Mouse (Mus musculus): ENCODE results near the gene Calcb. TPM values are rescaled to one million over a fixed set of nuclear protein-coding genes. Genes with fewer than 3 reads are reported as not detected.
A peak's percentile ranks its signal among the peaks of the same experiment; 100 is the strongest.

Gene Calcb
- not detected in 2 replicates for polyA plus RNA-seq (2015; fragmentation: Nextera tagmentation; extraction: Ambion mirVana)

DNA sequence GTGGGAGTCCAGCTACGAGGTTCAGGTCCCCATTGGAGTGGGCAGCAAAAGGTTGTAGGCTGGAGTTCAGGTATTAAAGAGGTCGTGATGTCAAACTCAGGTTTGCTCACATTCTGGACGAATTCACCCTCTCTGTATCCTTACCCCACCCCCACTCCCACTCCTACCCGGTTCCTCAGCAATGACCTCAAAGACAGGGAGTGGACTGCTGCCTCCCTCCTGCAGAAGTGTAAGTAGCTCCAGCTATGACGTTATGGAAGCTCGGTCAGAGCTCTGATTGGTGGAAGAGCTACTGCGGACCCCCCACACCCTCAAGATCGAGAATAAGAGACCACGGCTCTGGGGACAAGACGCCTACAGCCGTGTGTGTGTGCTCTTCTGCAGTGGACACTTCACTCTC is at the start of gene Calcb:
TSS of gene Calcb (plus strand) at position 344 of the 400 bp plus-strand sequence.
- Histone ChIP-seq H3K36me3 (ENCODE audit: control insufficient read depth, insufficient read depth) (no peaks in the 10 kb centered on the region), H3K4me1 (replicated peaks; ENCODE audit: control insufficient read depth, insufficient read depth, low read length) (peaks cover 9% of the 10 kb centered on the region; the same call in 1 of the 2 replicates), H3K9ac (replicated peaks; ENCODE audit: low read depth, low read length) (no peak within 1 kb of the TSS), H3K27ac (ENCODE audit: low read length) (no peak within 1 kb of the TSS), H3K9me3 (ENCODE audit: control insufficient read depth, low read length) (no peaks in the 10 kb centered on the region), H3K4me2 (ENCODE audit: low read length) (peak within 1 kb of the TSS; percentile 4), H3K4me3 (replicated peaks; ENCODE audit: low read length) (no peak within 1 kb of the TSS), H3K27me3 (replicated peaks; ENCODE audit: control insufficient read depth, insufficient read depth, low read length) (peaks cover 24% of the 10 kb centered on the region)
- WGBS: 4% methylated on average over 11 of the region's 11 CpGs
- ATAC-seq: no peak

DNA sequence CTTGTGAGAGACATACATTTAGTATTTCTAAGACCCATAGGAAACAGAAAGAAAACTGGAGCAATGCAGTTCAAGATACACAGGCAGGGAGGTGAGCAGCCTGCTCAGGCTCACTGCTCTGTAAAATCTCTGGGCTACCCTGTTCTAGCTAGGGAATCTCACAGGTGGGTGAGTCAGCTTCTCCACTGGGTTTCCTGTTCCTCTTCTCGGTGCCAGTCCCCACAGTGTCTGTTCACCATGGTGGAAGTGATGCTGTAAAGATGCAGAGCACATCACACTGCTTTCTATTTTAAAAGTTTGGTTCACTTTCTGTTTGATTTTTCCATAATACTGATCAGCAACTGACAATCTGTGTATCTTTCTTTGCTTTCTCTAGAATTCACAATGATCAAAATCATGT is 47.0 kb upstream of the Calcb start:
- Histone ChIP-seq H3K4me1 (replicated peaks; ENCODE audit: control insufficient read depth, insufficient read depth, low read length) (no peaks in the 10 kb centered on the region), H3K27me3 (replicated peaks; ENCODE audit: control insufficient read depth, insufficient read depth, low read length) (no peaks in the 10 kb centered on the region), H3K36me3 (ENCODE audit: control insufficient read depth, insufficient read depth) (no peaks in the 10 kb centered on the region), H3K4me3 (replicated peaks; ENCODE audit: low read length) (no peak overlapping the region), H3K9ac (replicated peaks; ENCODE audit: low read depth, low read length) (no peak overlapping the region), H3K9me3 (ENCODE audit: control insufficient read depth, low read length) (no peaks in the 10 kb centered on the region), H3K27ac (ENCODE audit: low read length) (no peak overlapping the region), H3K4me2 (ENCODE audit: low read length) (no peak overlapping the region)
- WGBS: 82% methylated on average over 1 of the region's 1 CpGs
- no peak for ATAC-seq

DNA sequence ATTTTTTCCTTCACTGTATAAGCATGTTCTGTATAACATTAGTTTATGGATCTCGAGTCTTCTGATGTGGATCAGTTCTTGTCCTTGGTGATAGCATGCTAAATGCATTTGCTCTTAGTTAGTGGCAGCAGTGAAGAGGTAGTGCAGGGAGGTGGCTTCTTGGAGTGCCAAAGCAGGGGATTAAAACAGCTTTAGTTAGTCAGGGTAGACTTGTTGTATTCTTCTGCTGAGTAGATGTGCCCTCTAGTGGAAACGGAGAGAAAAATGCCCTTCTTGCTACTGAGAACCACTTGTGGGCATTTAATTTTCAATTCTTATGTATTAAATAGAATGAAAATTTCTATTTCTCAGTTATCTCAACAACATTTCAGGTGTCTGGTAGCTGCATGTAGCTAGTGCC is 45.7 kb upstream of the Calcb start:
- 22% methylated on average over 2 of the region's 2 CpGs for WGBS
- no peak for ATAC-seq

DNA sequence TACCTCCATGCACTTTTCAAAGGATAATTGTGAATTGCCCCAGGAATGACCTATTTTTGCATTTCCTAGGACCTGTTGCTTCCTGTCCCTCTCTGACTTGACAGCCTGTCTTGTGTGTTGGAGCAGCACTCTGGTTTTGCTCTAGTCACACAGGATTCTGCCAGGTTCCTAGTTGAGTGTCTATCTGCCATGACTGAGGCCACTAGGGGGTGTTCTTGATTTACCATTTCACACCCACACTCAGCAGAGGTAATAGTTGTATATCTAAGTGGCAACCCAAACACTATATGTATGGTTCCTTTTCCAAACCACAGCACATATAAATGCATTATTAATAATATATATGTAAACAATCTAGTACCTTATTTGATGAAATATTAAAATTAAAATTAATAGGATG is 26.1 kb upstream of the Calcb start:
- Histone ChIP-seq H3K9ac (replicated peaks; ENCODE audit: low read depth, low read length) (no peak overlapping the region), H3K27me3 (replicated peaks; ENCODE audit: control insufficient read depth, insufficient read depth, low read length) (no peaks in the 10 kb centered on the region), H3K36me3 (ENCODE audit: control insufficient read depth, insufficient read depth) (no peaks in the 10 kb centered on the region), H3K9me3 (ENCODE audit: control insufficient read depth, low read length) (no peaks in the 10 kb centered on the region), H3K27ac (ENCODE audit: low read length) (no peak overlapping the region), H3K4me1 (replicated peaks; ENCODE audit: control insufficient read depth, insufficient read depth, low read length) (no peaks in the 10 kb centered on the region), H3K4me3 (replicated peaks; ENCODE audit: low read length) (no peak overlapping the region), H3K4me2 (ENCODE audit: low read length) (no peak overlapping the region)
- no peak for ATAC-seq

More for the DNA sequence above, 45.7 kb upstream of the Calcb start:
- Histone ChIP-seq H3K9me3 (ENCODE audit: control insufficient read depth, low read length) (no peaks in the 10 kb centered on the region), H3K36me3 (ENCODE audit: control insufficient read depth, insufficient read depth) (no peaks in the 10 kb centered on the region), H3K9ac (replicated peaks; ENCODE audit: low read depth, low read length) (no peak overlapping the region), H3K4me3 (replicated peaks; ENCODE audit: low read length) (no peak overlapping the region), H3K27me3 (replicated peaks; ENCODE audit: control insufficient read depth, insufficient read depth, low read length) (no peaks in the 10 kb centered on the region), H3K27ac (ENCODE audit: low read length) (no peak overlapping the region), H3K4me2 (ENCODE audit: low read length) (no peak overlapping the region), H3K4me1 (replicated peaks; ENCODE audit: control insufficient read depth, insufficient read depth, low read length) (no peaks in the 10 kb centered on the region)

DNA sequence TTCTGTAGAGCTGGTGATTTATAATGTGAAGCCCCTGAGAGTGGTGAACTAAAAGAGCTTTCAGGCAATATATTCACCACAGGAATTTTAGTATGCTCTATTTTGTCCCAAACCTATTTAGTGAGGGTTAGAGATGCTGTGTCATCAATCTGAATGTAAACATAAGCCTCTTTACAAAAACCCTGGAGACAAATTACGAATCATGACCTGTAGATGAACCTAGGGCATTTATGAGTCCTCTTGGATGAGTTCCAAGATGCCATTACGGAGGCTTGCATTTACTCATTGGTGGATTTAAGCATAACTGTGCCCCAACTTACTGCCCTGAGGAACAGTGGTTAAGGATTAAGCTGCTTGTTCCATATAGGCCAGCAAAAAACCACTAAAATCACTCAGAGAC is 17.6 kb upstream of the Calcb start:
- no peak for ATAC-seq
- WGBS: 42% methylated on average over 2 of the region's 2 CpGs

DNA sequence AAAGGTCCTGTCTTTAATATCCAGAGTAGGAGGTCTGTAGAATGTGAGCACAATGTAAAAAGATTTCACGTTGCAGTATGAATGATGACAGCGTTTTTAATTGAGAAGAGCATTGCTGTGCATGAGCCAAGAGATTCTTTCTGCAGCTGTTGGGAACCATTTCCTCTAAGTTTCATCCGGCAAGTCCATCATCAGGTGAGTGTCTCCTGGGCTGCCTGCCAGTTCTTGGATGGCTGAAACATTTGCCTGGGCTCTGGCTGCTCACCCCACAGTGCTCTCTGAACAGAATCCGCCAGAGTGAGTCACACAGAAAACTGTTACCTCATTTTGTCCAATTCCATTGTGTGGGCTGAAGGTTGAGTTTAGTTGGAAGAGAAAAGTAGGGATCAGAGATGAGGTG is 11.7 kb upstream of the Calcb start:
- Histone ChIP-seq H3K4me2 (ENCODE audit: low read length) (no peak overlapping the region), H3K4me3 (replicated peaks; ENCODE audit: low read length) (no peak overlapping the region), H3K9me3 (ENCODE audit: control insufficient read depth, low read length) (no peaks in the 10 kb centered on the region), H3K9ac (replicated peaks; ENCODE audit: low read depth, low read length) (no peak overlapping the region), H3K27me3 (replicated peaks; ENCODE audit: control insufficient read depth, insufficient read depth, low read length) (no peaks in the 10 kb centered on the region), H3K4me1 (replicated peaks; ENCODE audit: control insufficient read depth, insufficient read depth, low read length) (no peaks in the 10 kb centered on the region), H3K27ac (ENCODE audit: low read length) (no peak overlapping the region), H3K36me3 (ENCODE audit: control insufficient read depth, insufficient read depth) (no peaks in the 10 kb centered on the region)
- WGBS: 83% methylated on average over 4 of the region's 4 CpGs
- no peak for ATAC-seq

More for the DNA sequence above, 17.6 kb upstream of the Calcb start:
- Histone ChIP-seq H3K27me3 (replicated peaks; ENCODE audit: control insufficient read depth, insufficient read depth, low read length) (no peaks in the 10 kb centered on the region), H3K4me3 (replicated peaks; ENCODE audit: low read length) (no peak overlapping the region), H3K27ac (ENCODE audit: low read length) (no peak overlapping the region), H3K4me2 (ENCODE audit: low read length) (no peak overlapping the region), H3K36me3 (ENCODE audit: control insufficient read depth, insufficient read depth) (no peaks in the 10 kb centered on the region), H3K9ac (replicated peaks; ENCODE audit: low read depth, low read length) (no peak overlapping the region), H3K4me1 (replicated peaks; ENCODE audit: control insufficient read depth, insufficient read depth, low read length) (no peaks in the 10 kb centered on the region), H3K9me3 (ENCODE audit: control insufficient read depth, low read length) (no peaks in the 10 kb centered on the region)

DNA sequence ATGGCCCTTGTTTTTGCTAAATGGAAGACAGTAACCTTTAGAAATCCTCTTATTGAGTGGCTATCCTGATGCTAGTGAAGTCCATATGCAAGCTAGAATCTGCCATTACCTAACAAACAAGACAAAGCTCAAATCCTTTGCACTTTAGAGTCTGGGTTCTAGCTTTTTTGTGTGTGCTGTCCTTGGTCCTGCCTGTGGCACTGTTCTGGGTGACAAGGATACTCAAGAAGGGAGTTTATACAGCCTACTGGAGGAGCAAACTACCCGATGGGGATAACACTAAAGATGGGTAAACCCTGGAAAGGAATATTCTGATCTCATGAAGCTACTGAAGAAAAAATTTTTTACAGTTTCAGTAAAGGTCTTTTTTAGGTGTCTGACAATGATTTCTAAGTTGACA is 11.0 kb upstream of the Calcb start:
- 82% methylated on average over 1 of the region's 1 CpGs for WGBS
- no peak for ATAC-seq
- H3K36me3 ChIP-seq (ENCODE audit: control insufficient read depth, insufficient read depth): no peaks in the 10 kb centered on the region
- H3K4me3 ChIP-seq (replicated peaks; ENCODE audit: low read length): no peak overlapping the region
- H3K9ac ChIP-seq (replicated peaks; ENCODE audit: low read depth, low read length): no peak overlapping the region
- no peaks in the 10 kb centered on the region for H3K4me1 ChIP-seq (replicated peaks; ENCODE audit: control insufficient read depth, insufficient read depth, low read length)
- no peaks in the 10 kb centered on the region for H3K9me3 ChIP-seq (ENCODE audit: control insufficient read depth, low read length)
- no peak overlapping the region for H3K4me2 ChIP-seq (ENCODE audit: low read length)
- H3K27me3 ChIP-seq (replicated peaks; ENCODE audit: control insufficient read depth, insufficient read depth, low read length): no peaks in the 10 kb centered on the region
- H3K27ac ChIP-seq (ENCODE audit: low read length): no peak overlapping the region

DNA sequence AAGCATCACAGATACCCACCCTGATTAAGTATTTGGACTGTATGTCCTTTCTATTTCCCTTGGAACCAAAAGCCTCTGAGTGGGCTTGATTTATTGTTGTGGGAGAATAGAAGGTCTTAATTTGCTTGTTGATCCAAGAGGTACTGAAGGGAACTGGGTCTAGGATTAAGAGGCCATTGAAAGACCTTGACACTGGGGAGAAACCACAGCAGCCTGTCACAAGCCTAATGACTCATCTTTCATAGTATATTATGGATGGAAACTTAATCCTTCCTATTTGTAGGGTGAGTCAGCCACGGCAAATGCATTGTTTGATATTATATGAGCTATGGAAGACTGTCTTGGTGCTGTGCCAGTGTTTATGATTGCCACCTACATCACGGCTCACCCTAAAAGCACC is 8.0 kb upstream of the Calcb start:
- no peak overlapping the region for H3K4me2 ChIP-seq (ENCODE audit: low read length)

DNA sequence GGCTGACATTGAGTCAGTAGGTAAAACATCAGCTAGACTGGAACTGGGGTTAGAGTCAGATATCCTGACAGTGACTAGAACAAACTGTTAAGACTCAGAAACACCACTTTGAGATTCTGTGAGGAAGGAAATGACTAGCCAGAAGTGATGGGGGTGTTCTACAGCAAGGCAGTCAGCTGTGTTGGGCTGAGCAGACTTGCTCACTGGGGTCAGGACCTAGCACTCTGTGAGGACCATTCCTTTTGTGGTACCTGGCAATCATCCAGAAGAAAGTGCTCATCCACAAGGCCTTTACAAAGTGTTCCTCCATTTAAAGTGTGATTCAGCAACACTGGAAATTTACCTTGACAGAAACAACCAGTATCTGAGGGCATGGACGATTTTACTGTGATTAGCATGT is 5.9 kb upstream of the Calcb start:
- no peak overlapping the region for H3K27ac ChIP-seq (ENCODE audit: low read length)
- ATAC-seq: no peak
- no peaks in the 10 kb centered on the region for H3K4me1 ChIP-seq (replicated peaks; ENCODE audit: control insufficient read depth, insufficient read depth, low read length)
- WGBS: 69% methylated on average over 1 of the region's 1 CpGs
- H3K36me3 ChIP-seq (ENCODE audit: control insufficient read depth, insufficient read depth): no peaks in the 10 kb centered on the region
- H3K9ac ChIP-seq (replicated peaks; ENCODE audit: low read depth, low read length): no peak overlapping the region
- no peak overlapping the region for H3K4me2 ChIP-seq (ENCODE audit: low read length)
- no peak overlapping the region for H3K4me3 ChIP-seq (replicated peaks; ENCODE audit: low read length)
- peaks cover 6% of the 10 kb centered on the region for H3K27me3 ChIP-seq (replicated peaks; ENCODE audit: control insufficient read depth, insufficient read depth, low read length)
- H3K9me3 ChIP-seq (ENCODE audit: control insufficient read depth, low read length): no peaks in the 10 kb centered on the region

More for the DNA sequence above, 8.0 kb upstream of the Calcb start:
- Histone ChIP-seq H3K9ac (replicated peaks; ENCODE audit: low read depth, low read length) (no peak overlapping the region), H3K27ac (ENCODE audit: low read length) (no peak overlapping the region), H3K27me3 (replicated peaks; ENCODE audit: control insufficient read depth, insufficient read depth, low read length) (no peaks in the 10 kb centered on the region), H3K4me1 (replicated peaks; ENCODE audit: control insufficient read depth, insufficient read depth, low read length) (no peaks in the 10 kb centered on the region), H3K9me3 (ENCODE audit: control insufficient read depth, low read length) (no peaks in the 10 kb centered on the region), H3K4me3 (replicated peaks; ENCODE audit: low read length) (no peak overlapping the region), H3K36me3 (ENCODE audit: control insufficient read depth, insufficient read depth) (no peaks in the 10 kb centered on the region)
- no peak for ATAC-seq
- 86% methylated on average over 2 of the region's 2 CpGs for WGBS
